Mouse (Mus musculus) adrenal gland, postnatal 14 days (tissue): ENCODE measurements at regions not wholly inside any gene's neighbourhood (a gene's known extent, or its start where the extent isn't known, plus 50 kb on each side); places are given as distances from the start of the nearest gene placed in this dataset.
A peak's percentile ranks its signal among the peaks of the same experiment; 100 is the strongest.

Experiments used
- DNase-seq: peaks from one replicate; pipeline ENCODE4 v3.0.0; 2021; ENCODE audit warnings: mixed read lengths

DNA sequence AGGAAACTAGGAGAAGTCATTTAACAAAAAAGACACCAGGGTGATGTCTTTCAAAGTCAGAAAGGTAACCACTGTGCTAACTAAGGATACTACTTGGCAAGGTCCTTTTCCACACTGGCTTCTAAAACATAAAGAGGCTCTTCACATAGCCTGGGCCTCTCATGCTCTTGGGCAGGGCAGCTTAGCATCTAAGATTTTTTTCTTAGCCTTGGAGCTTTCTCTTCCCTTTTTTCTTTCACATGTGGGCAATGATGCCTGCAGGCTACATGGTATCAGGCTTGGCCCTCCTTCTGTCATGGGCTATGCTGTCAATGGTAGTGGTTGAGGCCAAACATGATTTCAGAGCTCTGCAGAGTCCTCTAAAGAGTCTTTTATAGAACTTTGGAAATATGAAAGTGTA, 60.6 kb downstream of the Serpinb6d start:
- no peak for DNase-seq

DNA sequence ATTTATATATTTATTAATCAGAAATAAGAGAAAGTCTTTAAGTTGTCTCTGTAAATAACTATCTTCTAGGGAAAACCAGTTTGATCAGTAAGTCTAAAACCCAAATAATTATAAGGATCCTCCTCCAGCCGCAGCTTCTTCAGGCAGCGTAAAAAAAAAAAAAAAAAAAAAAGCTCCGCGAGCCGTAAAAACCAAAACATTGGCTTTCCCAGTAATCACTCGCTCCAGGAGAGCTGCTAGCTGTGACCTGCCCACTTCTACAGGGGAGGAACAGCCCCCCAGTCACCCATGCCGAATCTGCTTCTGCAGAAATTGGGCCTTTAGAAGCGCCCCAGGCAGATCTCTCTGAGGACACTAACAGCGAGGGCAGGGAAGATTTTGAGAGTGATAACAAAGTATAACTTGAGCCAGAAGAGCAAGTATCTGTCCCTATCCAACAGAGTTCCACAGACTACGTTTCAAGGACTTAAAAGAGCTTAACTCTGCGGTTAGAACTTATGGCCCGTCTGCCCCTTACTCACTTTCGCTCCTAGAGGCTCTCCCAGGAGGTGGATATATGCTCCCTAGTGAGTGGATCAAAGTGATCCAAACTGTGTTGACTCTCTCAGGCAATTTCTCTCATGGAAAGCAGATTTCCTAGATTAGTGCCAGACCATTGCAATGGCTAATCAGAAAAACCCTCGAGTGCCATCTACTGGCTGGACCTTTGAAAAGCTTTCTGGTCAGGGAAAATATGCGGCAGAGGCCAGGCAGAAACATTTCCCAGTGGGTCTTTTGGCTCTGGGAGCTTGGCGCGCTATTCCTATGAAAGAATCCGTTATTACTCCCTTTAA, 80.7 kb downstream of the Serpinb6e start:
- peak; percentile 86 for DNase-seq

DNA sequence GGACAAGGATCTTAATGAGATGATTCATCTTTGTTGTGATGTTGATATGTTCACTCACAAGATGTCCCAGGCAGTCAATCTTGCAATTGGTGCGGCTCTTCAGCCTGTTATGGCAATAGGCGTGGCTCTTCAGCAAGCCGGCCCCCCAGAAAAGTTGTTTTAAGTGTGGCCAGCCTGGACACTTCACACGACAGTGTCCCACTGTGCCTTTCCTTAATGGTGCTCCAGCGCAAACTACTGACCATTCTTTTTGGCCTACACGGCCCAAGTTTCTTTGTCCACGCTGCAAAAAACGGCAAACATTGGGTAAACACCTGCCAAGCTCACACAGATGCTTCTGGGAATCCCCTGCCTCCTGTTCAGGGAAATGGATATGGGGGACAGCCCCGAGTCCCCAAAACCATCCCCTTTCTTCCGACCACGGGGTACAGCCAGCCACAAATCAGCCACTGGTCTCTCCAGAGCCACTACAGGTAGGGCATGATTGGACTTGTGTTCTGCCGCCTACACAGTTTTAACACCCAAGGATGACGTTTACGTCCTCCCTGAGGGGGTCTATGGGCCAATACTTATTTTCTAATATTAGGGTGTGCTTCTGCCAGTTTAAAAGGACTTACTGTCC, 79.8 kb downstream of the Serpinb6e start:
- DNase-seq = no peak
